Mouse (Mus musculus) liver, embryonic 16.5 days (tissue): ENCODE measurements around the gene Plekha5. TPM values are rescaled to one million over a fixed set of nuclear protein-coding genes. Genes with fewer than 3 reads are reported as not detected.

Source experiments
- ATAC-seq: fragments of 200-750 bp; cut with Nextera tagmentation; 2 replicates; pipeline ENCODE4 v1.8.0; 2017; ENCODE audit warnings: low read depth, mild to moderate bottlenecking, moderate number of reproducible peaks, moderate library complexity
- H3K27ac ChIP-seq: fragments of 300-500 bp; sonication (generic); 2 replicates; pipeline ENCODE4 v1.5.1; 2014; ENCODE audit warnings: mild to moderate bottlenecking, low read length
- H3K27me3 ChIP-seq: fragments of 300-500 bp; sonication (generic); 2 replicates; pipeline ENCODE4 v1.6.1; 2014; ENCODE audit warnings: low read depth, low read length, mixed read lengths; ENCODE audit not compliant: control insufficient read depth, insufficient read depth
- H3K36me3 ChIP-seq: fragments of 300-500 bp; sonication (generic); 2 replicates; pipeline ENCODE4 v1.6.1; 2014; ENCODE audit warnings: mild to moderate bottlenecking; ENCODE audit not compliant: control insufficient read depth, insufficient read depth
- H3K4me1 ChIP-seq: fragments of 300-500 bp; sonication (generic); 2 replicates; pipeline ENCODE4 v1.6.1; 2014; ENCODE audit warnings: low read depth, low read length, mixed read lengths; ENCODE audit not compliant: control insufficient read depth
- H3K4me2 ChIP-seq: fragments of 300-500 bp; sonication (generic); 2 replicates; pipeline ENCODE4 v1.6.1; 2014; ENCODE audit warnings: low read depth, low read length, mixed read lengths
- H3K4me3 ChIP-seq: fragments of 300-500 bp; sonication (generic); 2 replicates; pipeline ENCODE4 v1.5.1; 2014; ENCODE audit warnings: low read depth, mild to moderate bottlenecking, low read length
- H3K9ac ChIP-seq: fragments of 300-500 bp; sonication (generic); 2 replicates; pipeline ENCODE4 v1.6.1; 2014; ENCODE audit warnings: low read depth, low read length
- H3K9me3 ChIP-seq: fragments of 300-500 bp; sonication (generic); replicated peaks from 2 replicates; pipeline ENCODE4 v1.6.1; 2016; ENCODE audit warnings: low read length; ENCODE audit not compliant: control insufficient read depth
- WGBS: fragments of 180-500 bp; shearing (Covaris S2); extraction: QIAGEN DNeasy Blood & Tissue Kit; methylation state at CpG from one replicate; pipeline ENCODE4 v1.1.7; 2014; ENCODE audit not compliant: insufficient replicate concordance; 5-methylcytosine and 5-hydroxymethylcytosine counted together
- polyA plus RNA-seq: library from polyadenylated mRNA; unstranded; fragments of >200 nt; fragmentation: Nextera tagmentation; extraction: Ambion mirVana; gene quantifications from 2 replicates; pipeline ENCODE4 v1.2.1, GENCODE M21; 2015

Gene Plekha5
- polyA plus RNA-seq, result 4.2 and 5.5 TPM in 2 replicates

DNA sequence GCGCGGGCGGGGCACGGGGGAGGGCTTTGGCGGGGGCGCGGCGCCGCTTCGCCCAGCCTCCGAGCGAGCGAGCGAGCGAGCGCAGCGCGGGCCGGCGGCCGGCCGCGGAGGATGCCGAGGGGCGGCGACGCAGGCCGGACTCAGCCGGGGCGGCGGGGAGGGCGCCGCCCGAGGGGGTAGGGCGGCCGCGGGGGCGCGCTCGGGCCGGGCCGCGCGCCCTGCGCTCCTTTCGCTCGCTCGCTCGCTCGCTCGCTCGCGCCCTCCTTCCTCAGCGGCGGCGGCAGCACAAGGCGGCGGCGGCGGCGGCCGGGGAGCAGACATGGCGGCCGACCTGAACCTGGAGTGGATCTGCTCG lies at the start of gene Plekha5:
TSS of gene Plekha5 (plus strand) at position 209 of the 355 bp plus-strand sequence.
- Histone ChIP-seq H3K4me1 (no peaks in the 10 kb centered on the region; the same call in 1 of the 2 replicates), H3K27me3 (peaks cover 24% of the 10 kb centered on the region), H3K9ac (peak within 1 kb of the TSS; percentile 69), H3K9me3 (no peaks in the 10 kb centered on the region), H3K27ac (peak within 1 kb of the TSS; percentile 72), H3K4me3 (peak within 1 kb of the TSS; percentile 70), H3K36me3 (no peaks in the 10 kb centered on the region), H3K4me2 (peak within 1 kb of the TSS; percentile 66)
- under 1% methylated on average over 47 of the region's 65 CpGs for WGBS
- ATAC-seq, result peak; percentile 91

DNA sequence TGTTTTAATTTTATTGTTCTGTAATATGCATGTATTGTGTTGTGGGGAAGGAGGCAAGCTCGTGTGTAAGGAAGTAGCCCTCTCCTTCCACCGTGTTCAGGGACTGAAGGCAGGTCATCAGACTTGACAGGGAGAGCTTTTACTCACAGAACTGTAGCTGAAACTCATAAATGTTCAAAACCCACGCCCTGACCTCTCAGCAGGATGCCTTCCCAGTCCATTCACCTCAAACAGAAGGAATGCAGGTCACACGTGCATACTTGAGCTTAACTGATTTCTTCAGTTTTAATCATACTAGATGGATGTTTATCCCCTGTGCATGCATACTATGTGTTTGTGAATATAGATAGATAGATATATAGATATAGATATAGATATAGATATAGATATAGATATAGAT lies 48.2 kb upstream of the Plekha5 start:
- no peak for ATAC-seq
- H3K4me3 ChIP-seq, result no peak overlapping the region
- H3K9me3 ChIP-seq, result no peaks in the 10 kb centered on the region

DNA sequence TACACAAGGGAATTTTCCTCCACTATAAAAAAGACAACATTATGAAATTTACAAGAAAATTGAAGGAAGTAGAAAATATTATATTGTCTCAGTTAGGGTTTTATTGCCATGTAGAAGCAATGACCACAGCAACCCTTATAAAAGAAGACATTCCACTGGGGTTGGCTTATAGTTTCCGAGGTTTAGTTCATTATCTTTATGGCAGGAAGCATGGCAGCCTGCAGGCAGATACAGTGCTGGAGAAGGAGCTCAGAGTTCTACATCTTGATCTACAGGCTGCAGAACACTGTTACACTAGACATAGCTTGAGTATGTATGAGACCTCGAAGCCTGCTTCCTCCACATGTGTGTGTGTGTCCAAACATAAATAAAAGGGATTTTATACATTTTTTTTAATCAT lies 43.3 kb upstream of the Plekha5 start:
- H3K9ac ChIP-seq, result no peak overlapping the region
- ATAC-seq, result no peak
- H3K27ac ChIP-seq, result no peak overlapping the region
- no peak overlapping the region for H3K4me2 ChIP-seq
- 21% methylated on average over 2 of the region's 2 CpGs for WGBS
- no peaks in the 10 kb centered on the region for H3K9me3 ChIP-seq
- H3K4me3 ChIP-seq, result no peak overlapping the region
- H3K27me3 ChIP-seq, result no peaks in the 10 kb centered on the region
- H3K36me3 ChIP-seq, result no peaks in the 10 kb centered on the region
- H3K4me1 ChIP-seq, result no peaks in the 10 kb centered on the region

More for the DNA sequence above, 48.2 kb upstream of the Plekha5 start:
- WGBS, result 53% methylated on average over 4 of the region's 4 CpGs
- no peaks in the 10 kb centered on the region for H3K36me3 ChIP-seq
- no peak overlapping the region for H3K27ac ChIP-seq
- no peaks in the 10 kb centered on the region for H3K4me1 ChIP-seq
- H3K27me3 ChIP-seq, result no peaks in the 10 kb centered on the region
- no peak overlapping the region for H3K9ac ChIP-seq
- no peak overlapping the region for H3K4me2 ChIP-seq

DNA sequence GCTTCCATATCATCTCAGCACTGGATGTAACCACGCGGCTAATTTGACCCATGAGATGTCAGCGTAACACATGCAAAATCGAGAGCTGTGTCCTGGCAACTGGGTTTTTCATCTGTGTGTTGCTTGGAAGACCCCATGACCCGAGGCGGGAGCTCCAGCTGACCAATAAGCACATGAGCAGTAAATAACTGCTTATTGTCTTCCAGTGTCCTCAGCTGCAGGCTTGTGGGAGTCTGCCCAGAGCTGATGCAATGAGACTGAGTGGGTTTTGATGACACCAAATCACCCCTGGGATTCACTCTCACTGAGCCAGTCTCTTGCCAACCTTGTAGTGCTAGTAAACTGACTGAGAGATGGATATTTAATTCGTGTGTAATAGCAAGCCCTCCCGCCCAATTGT lies 42.7 kb upstream of the Plekha5 start:
- 61% methylated on average over 8 of the region's 8 CpGs for WGBS
- H3K27ac ChIP-seq, result no peak overlapping the region
- H3K36me3 ChIP-seq, result no peaks in the 10 kb centered on the region
- no peak overlapping the region for H3K4me3 ChIP-seq
- no peaks in the 10 kb centered on the region for H3K27me3 ChIP-seq
- H3K4me2 ChIP-seq, result no peak overlapping the region
- H3K9me3 ChIP-seq, result no peaks in the 10 kb centered on the region
- no peak overlapping the region for H3K9ac ChIP-seq
- no peak for ATAC-seq
- no peaks in the 10 kb centered on the region for H3K4me1 ChIP-seq

DNA sequence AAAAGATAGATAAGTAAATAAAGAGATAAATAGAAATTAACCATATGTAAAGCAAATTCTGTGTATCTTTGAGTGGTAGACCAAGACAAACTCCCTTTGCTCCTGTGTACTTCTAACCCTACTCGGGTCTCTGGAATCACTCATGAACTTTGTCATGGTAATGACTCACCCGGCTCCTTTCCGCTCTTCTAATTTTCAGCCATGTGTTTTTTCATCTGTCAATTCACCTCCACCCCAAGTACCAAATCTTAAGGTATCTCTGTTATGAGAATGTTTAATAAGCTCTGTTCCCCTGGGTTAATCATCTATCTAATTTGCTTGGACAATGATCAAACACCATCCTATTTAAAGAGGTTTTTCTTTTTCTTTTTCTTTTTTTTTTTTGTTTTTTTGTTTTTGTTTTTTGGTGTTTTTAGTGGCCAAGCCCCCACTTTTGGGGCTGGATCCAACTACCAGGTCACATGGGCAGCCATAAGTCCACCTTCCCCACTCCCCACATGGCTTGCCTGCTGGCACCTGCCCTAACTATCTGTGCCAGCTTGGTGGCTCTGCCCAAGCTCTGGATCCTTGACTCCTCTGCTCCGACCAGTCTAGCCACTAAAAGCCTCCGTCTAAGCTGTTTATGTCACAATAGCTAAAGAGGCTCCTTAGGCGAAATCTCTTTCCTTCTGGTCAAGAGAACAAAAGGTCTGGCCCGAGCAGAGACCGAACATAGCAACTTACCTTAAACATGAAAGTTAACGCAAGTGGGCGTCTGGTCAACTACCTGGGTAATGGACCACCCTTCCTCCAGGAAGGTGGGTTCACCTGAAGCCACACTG lies 40.1 kb upstream of the Plekha5 start:
- Histone ChIP-seq H3K9me3 (no peaks in the 10 kb centered on the region), H3K4me2 (no peak overlapping the region), H3K36me3 (no peaks in the 10 kb centered on the region), H3K27ac (no peak overlapping the region), H3K4me3 (no peak overlapping the region), H3K4me1 (no peaks in the 10 kb centered on the region), H3K27me3 (no peaks in the 10 kb centered on the region), H3K9ac (no peak overlapping the region)
- ATAC-seq, result no peak
- WGBS, result 68% methylated on average over 10 of the region's 10 CpGs

DNA sequence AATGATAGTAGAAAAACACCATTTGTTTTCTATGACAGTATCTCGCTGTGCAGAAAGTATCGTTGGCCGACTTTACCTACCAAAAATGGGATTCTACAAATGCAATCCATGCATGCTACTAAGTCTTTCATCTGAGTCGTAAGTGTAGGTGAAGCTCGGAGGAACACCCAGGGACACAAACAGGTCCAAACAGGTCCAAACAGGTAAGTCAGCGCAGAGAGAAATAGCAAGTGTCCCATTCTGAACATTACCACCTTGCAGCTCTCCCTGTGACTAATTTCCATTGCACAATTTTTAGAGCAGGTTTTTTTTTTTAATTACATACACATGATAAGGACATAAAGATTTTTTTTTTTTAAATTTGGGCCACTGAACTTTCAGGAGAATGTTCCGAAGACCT lies 27.2 kb upstream of the Plekha5 start:
- H3K9ac ChIP-seq, result no peak overlapping the region
- H3K27ac ChIP-seq, result no peak overlapping the region
- no peak for ATAC-seq
- H3K9me3 ChIP-seq, result no peaks in the 10 kb centered on the region
- H3K36me3 ChIP-seq, result no peaks in the 10 kb centered on the region
- H3K4me3 ChIP-seq, result no peak overlapping the region
- 69% methylated on average over 7 of the region's 7 CpGs for WGBS
- no peaks in the 10 kb centered on the region for H3K27me3 ChIP-seq
- H3K4me1 ChIP-seq, result no peaks in the 10 kb centered on the region
- no peak overlapping the region for H3K4me2 ChIP-seq

DNA sequence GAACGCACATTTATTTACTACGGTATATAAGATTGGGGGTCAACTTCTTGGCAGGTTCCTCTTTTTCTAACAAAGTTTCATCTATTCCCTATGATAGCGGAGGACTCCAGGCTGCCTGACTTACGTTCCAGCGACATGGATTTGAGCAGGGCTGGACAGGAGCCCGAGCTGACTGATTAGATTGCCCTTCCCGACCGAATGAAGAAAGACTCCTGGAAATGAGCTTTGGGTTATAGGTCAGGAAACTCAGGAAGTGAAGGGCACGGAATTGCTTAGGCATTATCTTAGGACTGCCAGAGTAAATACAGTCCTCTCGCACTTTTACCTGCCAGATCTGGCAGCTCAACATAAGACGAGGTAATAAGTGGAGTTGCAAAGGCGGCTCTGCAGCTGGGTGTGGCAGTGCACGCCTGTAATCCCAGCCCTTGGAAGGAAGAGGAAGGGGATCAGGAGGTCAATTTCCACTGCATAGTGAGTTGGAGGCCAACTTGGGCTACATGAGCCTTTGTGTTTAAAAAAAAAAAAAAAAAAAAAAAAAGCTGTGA lies 21.0 kb upstream of the Plekha5 start:
- Histone ChIP-seq H3K9me3 (no peaks in the 10 kb centered on the region), H3K4me3 (no peak overlapping the region), H3K4me1 (no peaks in the 10 kb centered on the region), H3K9ac (no peak overlapping the region), H3K4me2 (no peak overlapping the region), H3K27me3 (no peaks in the 10 kb centered on the region), H3K36me3 (no peaks in the 10 kb centered on the region), H3K27ac (no peak overlapping the region)
- 64% methylated on average over 13 of the region's 13 CpGs for WGBS
- no peak for ATAC-seq

DNA sequence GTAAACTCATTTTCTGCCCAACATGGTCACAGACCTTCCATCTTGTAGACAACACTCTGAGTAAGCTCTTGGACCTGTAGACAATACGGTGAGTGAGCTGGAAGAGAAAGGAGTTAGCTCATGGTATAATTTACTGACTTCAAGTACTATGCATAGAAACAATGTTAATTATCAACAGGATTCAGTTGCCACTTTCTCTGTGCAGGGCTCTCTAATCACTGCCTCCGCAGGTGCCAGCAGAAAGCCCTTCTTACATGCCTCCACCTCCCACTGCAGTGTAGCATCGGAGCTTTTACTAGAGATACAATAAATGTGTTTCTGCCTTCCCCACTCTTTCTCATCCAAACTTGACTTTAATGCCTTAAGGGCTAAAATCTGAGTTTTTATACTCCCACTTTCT lies 11.9 kb upstream of the Plekha5 start:
- H3K9ac ChIP-seq, result no peak overlapping the region

More for the DNA sequence above, 11.9 kb upstream of the Plekha5 start:
- Histone ChIP-seq H3K27ac (no peak overlapping the region), H3K36me3 (no peaks in the 10 kb centered on the region), H3K9me3 (no peaks in the 10 kb centered on the region; the same call in 1 of the 2 replicates), H3K4me2 (no peak overlapping the region), H3K4me1 (no peaks in the 10 kb centered on the region), H3K4me3 (no peak overlapping the region), H3K27me3 (no peaks in the 10 kb centered on the region)
- ATAC-seq, result no peak
- 69% methylated on average over 3 of the region's 3 CpGs for WGBS
